Mouse (Mus musculus) adrenal gland, adult (tissue): ENCODE data around the gene Mpp5.

Experiments
- DNase-seq, 2 experiments: peaks; one replicate each; pipeline ENCODE4 v3.0.0; 2022 to 2023; ENCODE audit warnings: low spot score in 1 of 2; ENCODE audit not compliant: inconsistent age in 2 of 2

The Mpp5 gene

DNA sequence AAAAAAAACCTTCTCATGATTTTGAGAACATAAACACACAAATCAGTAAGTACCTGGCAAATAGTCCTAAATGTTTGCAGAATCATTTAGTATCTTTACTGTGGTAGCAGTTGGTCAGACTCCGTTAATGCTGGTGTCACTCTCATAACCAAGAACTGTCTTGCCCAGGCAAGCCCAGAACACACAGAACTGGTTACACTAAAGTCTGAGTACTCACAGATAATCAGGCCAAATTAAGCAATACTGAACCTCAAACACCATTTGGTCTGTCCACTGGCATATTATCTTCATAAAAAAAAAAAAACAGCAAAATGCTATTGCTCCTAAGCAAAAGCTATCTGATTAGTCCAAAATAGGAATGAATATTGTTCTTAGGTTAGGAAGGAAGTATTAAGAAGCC lies 93.7 kb downstream of the Mpp5 start:
- DNase-seq = no peak

DNA sequence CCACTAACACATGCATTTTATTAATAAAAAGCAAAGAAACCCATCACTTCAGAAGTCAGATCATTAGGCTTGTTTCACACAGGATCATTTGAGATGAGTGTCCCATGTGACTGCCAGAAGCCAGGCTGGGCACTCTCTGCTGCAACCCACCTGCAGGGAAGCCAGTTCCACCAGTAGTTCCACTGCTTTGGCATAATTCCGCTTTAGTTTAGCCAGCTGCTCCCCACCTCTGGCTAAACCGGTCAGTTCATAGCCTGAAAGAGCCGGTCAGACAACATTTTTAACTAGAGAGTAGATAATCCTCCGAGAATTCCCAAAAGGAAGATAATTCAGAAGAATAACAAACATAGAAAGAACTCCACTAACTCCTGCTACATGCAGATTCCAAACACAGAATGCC lies 99.5 kb downstream of the Mpp5 start:
- DNase-seq = no peak

DNA sequence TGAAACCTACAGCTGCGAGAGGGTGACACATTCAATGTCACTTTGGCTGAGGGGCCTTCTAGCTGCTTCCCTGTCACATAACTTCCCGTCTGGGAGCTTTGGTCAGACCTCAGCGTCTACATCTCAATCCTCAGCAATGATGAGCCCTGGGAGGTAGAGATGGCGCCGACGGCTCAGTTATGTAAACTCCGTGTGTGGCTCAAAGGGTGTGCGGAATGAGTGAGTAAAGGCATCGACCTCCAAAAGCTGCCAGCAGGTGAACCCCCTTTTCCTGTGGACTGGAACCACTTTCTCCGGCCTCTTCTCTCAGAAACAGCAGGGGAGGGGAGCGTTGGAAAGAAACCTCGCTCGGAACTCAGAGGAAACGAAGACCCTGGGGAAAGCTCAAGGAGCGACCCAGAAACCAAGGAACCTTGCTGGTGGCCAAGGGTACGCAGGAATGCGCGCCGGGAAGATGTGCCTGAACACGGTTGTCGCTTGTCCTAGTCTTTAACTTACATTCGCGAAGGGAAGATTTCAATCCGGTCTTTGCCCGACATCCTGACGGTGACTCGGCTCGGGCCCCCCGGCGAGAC lies 112.3 kb downstream of the Mpp5 start:
- DNase-seq = no peak

DNA sequence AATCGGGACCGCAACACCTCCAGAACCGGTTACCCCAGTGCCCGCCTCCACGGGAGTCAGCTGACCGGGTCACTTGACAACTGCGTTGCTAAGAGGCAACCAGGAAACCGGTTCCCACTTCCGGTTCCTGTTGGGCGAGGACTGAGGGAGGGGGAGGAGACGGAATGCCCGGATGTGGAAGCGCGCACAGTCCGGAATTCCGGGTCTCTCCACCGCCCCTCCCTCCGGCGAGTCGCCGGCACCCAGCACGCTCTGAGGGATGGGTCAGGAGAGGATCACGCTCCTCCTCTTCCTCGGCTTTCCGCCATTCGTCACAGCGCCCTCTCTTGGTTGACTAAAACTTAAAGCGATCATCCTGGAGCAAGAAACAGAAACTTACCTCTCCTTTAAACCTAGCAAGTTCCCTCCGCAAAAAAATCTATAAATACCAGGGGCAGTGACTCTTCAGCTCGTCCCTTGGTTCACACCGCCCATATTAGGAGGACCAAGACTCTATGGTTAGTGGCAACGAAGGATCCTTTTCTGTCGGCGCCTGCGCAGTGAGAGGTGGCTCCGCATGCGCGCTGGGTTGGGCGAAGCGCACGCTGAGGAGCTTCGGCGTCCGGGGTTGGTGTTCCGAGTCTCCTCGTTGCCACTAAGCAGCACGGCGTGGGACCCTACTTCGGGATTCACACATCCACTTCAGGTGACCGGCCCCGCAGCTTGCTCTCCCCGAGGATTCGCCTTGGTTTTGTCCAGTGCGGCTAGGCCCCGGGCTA lies 113.0 kb downstream of the Mpp5 start, which contains the start of the genes Atp6v1d and Eif2s1:
Gene Atp6v1d, minus strand, starts transcription at position 143 of the 758 bp plus-strand sequence.
Gene Eif2s1, plus strand, starts transcription at position 324 of the 758 bp plus-strand sequence.
- peak; percentile 99 to 100 for DNase-seq

DNA sequence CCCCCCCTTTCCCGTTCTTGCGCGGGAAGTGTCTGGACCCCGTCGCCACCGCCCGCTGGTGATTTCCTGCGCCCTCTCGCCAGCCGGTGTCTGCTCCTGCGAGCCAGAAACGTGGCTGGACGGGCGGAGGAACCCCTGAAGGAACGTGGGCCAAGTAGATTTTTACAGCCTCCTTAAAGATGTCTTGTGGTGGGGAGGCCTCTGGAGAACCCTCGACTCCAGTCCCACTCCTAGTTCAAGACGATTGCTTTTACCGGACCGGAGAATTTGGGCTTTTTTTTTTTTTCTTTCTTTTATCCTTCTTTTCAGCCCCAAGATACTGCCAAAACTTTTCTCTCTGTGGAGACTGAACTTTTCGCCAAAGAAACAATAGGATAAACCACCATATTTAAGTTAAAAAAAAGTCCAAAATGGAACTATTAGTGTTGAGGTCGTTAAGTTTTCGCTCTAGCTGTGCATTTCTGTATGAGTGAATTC lies 113.6 kb downstream of the Mpp5 start:
- DNase-seq = no peak

DNA sequence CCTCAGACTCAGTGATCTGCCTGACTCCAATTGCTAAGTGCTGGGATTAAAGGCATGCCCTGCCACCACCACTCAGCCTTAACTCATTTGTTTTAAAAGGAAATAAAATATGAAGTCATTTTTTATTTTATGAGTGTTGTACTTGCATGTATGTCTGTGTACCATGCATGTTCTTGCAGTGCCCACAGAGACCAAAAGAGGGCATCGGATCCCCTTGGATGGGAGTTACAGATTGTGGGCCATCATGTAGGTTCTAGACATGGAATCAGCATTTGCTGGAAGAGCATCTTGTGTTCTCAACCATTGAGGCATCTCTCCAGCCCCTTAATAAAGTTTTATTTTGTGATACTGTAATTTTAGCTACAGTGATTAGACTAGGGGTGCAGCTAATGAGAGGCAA lies 116.7 kb downstream of the Mpp5 start:
- peak; percentile 16 to 51 for DNase-seq

DNA sequence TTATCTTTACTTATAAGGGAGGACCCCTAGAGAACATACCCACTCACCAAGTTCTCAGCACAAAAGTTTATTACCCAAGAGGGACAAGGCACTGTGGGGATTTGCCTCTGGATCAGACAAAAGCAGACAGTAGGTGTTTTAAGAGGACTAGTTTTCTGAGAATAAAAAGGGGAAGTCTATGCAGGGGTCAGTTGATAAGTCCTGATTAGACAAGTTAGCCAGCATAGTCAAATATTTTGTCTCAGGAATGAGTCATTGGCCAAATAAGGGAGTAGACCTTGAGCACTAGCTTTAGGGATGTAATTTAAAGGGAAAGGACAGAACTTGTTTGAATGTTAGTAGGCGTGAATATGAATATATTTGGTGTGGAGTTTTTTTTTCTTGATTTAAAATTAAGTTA lies 119.4 kb downstream of the Mpp5 start:
- peak in 1 of 2 experiments; percentile 76 for DNase-seq

DNA sequence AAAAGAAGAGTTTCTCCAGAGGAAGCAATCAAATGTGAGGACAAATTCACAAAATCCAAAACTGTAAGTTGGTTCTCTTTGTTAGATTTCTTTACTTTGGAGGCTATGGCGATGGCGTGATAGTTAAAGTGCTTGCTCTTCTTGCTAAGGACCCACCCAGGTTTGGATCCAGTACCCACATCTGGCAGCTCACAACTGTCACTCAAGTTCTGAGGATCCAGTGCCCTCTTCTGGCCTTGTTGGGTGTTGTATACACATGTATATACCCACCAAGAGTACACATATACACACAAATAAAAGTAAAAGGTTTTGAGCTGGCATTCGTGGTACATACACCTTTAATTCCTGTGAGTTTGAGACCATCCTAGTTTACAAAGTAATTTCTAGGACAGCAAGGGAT lies 125.9 kb downstream of the Mpp5 start:
- no peak for DNase-seq

DNA sequence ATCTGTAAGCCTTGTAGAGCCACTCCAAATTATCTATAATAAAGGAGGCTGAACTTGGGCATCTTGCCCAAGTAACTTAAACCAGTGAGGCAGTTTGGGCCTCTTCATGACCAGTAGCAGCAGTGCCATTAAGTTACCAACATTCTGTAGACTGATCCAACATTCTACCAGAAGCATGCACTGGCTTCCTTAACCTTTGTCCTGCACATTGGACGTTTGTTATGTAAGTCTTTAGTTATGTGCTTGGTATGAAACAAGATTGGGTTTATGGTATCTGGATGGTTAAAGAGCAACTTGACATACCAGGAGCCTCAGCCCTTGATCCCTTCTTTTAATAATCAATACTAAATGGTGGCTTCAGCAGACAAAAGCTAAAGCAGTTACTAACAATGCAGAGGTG lies 141.4 kb downstream of the Mpp5 start:
- no peak for DNase-seq
